Mouse (Mus musculus): ENCODE measurements at regions not wholly inside any gene's neighbourhood (a gene's known extent, or its start where the extent isn't known, plus 50 kb on each side); places are given as distances from the start of the nearest gene placed in this dataset.
A peak's percentile ranks its signal among the peaks of the same experiment; 100 is the strongest.

DNA sequence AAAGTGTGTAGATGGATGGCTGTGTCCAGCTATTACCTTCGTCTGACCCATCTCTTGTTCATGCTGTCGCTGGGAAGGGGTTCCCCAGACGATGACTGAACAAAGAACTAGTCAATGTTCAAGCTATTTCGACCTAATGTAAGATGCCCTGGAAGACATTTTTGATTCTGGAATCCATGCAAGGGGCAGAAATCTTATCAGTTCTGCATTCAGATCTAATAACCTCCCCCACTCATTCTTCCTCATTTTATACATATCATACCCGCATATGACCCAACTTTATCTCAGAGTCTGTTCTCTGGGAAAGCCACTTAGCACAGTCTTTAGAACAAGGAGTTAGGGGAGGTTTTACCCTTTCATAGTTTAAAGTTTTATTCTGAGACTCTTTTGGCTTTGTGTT, 52.2 kb upstream of the 2310009B15Rik start:
- no peak for DNase-seq

DNA sequence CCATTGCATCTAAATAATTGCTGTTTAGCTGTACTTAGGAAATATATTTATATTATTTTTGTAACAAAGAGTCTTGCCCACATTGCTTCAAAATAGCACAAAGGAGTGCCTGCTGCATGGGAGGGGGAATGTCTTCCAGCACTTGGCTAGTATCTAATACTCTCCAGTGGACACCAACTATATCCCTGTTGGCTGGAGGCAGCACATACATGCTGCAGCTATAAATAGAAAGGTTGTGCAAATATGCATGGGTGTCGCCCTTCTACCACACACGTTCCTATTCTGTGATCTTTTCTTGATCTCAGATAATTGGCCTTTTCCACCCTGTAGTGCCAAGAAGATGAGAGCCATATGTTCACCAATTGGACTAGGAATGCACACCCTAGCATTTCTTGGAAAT, 53.0 kb upstream of the 2310009B15Rik start:
- DNase-seq = no peak

DNA sequence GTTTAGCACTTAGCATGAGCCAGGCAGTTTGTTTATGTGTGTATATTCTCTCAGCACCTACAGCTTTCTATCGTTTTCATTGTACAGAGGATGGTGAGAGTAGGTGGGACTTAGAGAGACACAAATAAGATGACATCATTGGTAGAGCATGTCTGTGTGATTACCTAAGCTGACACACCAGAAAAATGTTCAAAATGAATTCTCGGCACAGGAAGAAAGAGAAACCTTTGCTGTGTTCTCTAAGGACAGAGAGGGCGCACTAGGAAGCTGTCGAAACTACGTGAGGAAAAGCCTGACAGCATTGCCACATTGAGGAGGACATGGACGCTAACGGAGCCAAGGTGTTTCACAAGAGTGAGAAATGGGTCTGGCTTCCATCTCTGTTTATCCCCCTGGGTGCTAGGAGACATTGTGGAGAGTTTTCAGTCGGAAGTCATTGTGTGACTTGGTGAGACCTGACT, 51.0 kb upstream of the Dennd1b start:
- DNase-seq = peak; percentile 67 to 84

GRCm38 (mm10) chr1:138912928-138913327, 50.3 kb upstream of the Dennd1b start:
- DNase-seq = peak in 1 of 2 experiments; percentile 10

GRCm38 (mm10) chr1:138913428-138913827, 49.8 kb upstream of the Dennd1b start:
- DNase-seq = no peak
